Mouse (Mus musculus): ENCODE measurements around the gene Hnrnpa3.
"Not testable (repeated sequence)": the region's sequence is repeated elsewhere in the genome, so short reads cannot be mapped to it uniquely, and the experiment has no call there.

The Hnrnpa3 gene

GRCm38 (mm10) chr2:75637361-75637760 lies 21.7 kb upstream of the Hnrnpa3 start:
- no peak for DNase-seq

GRCm38 (mm10) chr2:75637822-75638221 lies 21.2 kb upstream of the Hnrnpa3 start:
- not testable (repeated sequence) for DNase-seq

GRCm38 (mm10) chr2:75639535-75639934 lies 19.5 kb upstream of the Hnrnpa3 start:
- not testable (repeated sequence) for DNase-seq

DNA sequence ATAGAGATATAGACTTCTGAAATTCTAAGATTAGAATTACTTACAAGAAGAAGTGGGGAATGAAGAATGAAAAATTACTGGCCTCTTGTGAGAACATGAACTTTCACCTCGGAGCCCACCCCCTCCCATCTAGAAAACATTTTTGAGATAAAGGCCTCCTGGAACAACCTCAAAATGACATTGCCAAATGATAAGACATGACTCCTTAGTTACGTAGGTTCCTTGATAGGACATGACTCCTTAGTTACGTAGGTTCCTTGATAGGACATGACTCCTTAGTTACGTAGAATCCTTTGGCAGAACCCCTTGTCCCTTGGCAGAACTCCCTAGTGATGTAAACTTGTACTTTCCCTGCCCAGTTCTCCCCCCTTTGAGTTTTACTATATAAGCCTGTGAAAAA lies 16.7 kb upstream of the Hnrnpa3 start:
- DNase-seq: not testable (repeated sequence)

GRCm38 (mm10) chr2:75642795-75643550 lies 16.1 kb upstream of the Hnrnpa3 start:
- DNase-seq: peak; percentile 83

DNA sequence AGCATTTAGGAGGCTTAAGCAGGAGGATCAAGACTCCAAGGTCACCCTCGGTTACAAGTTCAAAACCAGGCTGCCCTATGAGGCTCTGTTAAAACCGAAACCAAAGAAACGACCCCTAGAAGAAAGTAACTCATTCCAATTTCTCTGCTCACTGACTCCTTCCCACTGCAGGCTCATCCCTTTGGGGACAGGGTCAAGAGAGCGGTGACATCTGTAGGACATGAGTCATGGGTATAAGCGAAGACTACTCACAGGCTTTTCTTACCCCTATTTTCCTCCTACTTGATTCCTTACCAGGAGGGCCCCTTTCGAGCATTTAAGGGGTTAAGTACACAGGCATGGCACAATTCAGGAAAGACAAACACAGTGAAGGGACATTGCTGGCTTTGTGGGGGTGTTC lies 15.1 kb upstream of the Hnrnpa3 start:
- no peak for DNase-seq

- DNase-seq: no peak
Measured at GRCm38 (mm10) chr2:75645251-75645650, 13.8 kb upstream of the Hnrnpa3 start.

GRCm38 (mm10) chr2:75650437-75650836 lies 8.6 kb upstream of the Hnrnpa3 start:
- DNase-seq: no peak

DNA sequence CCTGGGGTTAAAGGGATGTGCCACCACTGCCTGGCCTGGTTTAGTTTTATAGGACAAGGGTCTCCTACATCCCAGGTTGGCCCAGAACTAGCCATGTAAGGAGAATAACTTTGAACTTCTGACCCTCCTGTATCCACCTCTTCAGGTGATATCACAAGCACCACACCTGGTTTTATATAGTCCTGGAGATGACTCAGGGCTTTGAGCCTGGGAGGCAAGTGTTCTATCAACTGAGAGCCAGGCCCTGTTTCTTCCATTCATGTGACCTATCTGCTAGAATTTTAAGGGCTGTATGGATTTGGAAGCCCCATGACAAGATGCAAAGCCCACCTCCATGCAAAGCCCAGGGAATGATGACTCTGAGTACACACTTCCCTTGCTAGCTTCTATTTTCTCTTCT lies 5.9 kb upstream of the Hnrnpa3 start:
- no peak for DNase-seq

- no peak for DNase-seq
Measured at GRCm38 (mm10) chr2:75654679-75655078, 4.4 kb upstream of the Hnrnpa3 start.

DNA sequence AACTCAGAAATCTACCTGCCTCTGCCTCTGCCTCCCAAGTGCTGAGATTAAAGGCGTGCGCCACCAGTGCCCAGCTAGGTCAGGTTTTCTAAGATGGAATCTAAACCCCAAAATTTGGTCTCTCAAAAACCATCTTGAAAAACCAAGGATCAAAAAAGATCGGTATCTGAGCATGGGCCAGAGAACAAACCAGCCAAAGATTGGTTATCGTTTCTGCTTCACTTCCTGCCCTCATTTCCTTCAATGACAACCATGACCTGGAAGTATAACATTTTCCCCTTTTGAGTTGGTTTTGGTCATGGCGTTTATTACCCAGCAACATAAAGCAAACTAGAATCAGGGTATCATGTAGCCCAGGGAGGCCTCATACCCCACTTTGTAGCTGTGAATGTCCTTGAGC lies 2.1 kb upstream of the Hnrnpa3 start:
- DNase-seq: no peak

GRCm38 (mm10) chr2:75657907-75658691 lies 962 bp upstream of the Hnrnpa3 start:
- peak; percentile 40 for DNase-seq

DNA sequence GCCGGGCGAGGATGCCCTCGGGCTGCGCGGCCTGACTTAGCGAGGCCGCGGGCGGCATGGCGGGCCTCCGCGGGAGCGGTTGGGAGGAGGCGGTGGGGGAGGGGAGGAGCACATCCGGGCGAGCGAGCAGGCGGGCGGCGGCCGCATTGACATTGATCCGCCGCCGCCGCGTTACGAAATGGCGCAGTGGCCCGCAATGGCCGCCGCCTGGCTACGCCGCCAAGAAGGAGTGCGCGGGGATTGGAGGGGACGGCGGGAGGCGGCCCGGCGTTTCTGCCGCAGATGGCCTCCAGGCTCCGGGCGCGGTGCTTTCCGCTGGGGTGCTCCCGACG lies 534 bp downstream of the Hnrnpa3 start:
- DNase-seq: peak; percentile 96

DNA sequence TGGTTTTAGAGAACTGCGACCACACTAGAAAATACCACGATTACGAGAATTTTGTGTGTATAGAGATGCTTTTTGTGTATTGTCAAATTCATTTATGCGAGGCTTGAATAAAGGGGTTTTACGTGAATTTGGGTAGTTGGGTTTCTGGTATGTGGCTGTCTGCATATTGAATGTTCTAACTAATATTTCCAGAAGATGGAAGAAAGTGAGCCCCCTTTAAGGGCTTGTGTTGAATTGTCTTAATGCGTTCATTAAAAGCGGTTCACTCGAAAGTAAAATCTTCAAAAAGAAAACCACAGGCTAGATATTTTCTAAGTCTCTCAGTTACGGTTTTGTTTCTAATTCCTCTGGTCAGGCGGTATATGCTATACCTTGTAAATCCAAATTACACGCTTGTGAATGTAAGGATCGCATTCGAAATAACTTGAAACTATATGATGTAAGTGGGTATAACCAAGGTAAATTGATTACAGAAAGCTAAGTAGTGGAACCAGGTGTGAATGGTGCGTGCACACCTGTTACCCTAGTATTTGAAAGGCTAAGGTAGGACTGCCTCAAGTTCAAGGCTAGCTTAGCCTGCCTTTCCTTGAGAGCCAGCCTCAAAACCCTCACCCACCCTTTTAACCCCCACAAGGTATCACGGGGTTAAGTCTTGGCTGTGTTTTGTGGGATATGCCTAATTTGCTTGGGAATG lies 1.3 kb downstream of the Hnrnpa3 start:
- no peak for DNase-seq

DNA sequence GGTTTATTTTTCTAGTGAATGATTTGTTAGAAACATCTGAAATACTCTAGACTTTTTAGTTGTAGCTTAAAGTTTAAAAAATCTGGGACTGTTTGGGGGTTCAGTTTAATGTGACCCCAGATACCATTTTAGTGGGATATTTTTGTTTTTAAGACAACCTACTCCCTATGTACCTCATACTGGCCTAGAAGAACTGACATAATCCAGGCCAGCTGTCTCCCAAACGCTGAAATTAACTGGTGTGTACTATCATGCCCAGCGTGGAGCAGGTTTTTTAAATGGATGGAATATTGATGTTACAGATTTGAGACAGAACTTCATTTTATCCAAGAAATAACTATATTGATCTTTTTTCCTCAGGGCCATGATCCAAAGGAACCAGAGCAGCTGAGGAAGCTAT lies 2.0 kb downstream of the Hnrnpa3 start:
- no peak for DNase-seq

GRCm38 (mm10) chr2:75669491-75670445 lies 10.7 kb downstream of the Hnrnpa3 start:
- DNase-seq: no peak

DNA sequence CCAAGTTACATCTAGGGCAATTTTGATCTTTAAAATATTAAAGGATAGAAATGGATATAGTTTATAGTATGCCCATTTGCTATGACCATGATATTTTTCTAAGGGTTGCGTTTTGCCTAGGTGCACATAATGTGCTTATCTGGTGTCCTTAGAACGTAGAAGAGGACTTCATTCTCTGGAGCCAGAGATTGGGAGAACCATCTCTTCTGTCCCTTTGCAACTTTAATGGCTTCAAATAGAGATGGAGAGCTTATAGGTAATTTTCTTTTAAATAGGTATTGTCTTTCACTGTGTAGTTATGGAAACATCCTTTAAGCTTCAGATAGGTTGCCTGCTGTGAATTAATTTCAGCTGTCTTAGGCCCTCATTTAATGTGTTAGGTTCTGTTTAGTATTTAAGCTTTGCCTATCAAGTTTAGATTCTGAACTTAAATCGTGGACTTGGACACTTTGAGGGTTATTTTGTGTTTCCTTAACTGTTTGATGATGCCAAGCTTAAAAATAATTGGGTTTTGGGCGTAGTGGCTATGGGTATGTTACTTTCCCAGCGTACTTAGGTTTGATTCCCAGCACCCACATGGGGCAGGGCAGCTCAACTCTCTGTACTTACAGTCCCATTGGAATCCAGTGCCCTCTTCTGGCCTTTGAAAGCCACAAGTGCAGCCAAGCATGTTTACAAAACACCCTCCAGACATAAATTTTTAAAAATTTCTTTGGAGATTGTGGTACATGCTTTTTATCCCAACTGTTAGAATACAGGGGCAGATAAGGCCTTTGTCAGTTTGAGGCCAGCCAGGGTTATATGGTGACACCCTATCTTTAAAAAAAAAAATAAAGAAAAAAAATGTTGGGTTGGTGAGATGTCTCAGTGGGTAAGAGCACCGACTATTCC lies 11.6 kb downstream of the Hnrnpa3 start:
- DNase-seq: no peak

- no peak for DNase-seq
Measured at GRCm38 (mm10) chr2:75671337-75671660, 12.2 kb downstream of the Hnrnpa3 start.

DNA sequence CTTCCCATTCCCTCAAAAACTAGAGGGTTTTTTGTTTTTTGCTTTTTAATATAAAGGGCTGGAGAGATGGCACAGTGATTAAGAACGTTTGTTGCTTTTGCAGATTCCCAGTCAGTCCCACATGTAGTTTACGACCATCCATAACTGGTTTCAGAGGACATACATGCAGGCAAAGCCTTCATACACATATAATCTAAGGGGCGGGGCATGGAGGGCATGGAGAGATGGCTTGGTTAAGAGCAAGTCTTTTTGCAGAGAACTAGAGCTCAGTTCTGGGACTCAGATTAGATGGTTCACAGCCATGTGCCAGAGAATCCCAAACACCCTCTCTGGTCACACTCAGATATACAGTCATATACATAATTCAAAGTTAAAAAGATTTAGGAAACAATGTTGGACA lies 13.5 kb downstream of the Hnrnpa3 start:
- DNase-seq: no peak

DNA sequence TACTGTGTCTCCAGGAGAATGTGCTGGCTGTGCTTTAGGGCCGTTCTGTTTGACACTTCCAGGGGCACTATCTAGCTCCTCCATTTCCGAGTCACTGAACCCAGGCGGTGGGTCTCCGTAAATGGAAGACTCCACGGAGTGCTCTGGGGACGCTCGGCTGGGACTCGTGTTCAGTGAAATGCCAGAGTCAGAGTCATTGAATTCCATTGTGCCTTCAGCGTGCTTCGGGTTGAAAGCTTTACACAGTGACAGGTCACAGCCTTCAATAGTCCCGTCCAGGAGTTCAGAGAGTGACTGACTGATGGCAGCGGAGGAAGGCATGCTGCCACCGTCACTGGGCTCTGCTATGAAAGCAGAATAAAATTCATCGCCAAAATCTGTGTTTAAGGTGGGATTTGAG lies 17.5 kb downstream of the Hnrnpa3 start:
- no peak for DNase-seq

GRCm38 (mm10) chr2:75679947-75680346 lies 20.9 kb downstream of the Hnrnpa3 start:
- DNase-seq: no peak

DNA sequence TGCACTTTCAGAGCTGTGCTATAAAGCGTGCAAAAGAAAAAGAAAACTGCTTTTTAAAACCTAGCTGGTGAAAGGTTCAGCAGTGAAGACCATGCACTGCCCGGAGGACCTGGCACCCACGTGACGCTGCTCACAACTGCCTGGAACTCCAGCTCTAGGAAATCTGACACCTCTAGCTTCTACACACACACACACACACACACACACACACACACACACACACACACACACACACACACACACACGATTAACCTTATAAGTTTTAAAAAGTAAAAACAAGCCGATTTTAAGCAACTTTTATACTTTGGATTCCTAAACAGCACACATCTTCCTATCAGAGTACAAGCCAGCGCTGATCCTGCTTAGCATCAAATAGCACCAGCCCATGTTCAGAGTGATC lies 22.4 kb downstream of the Hnrnpa3 start:
- DNase-seq: no peak
